Mouse (Mus musculus): ENCODE measurements around the gene Ckap4. TPM values are rescaled to one million over a fixed set of nuclear protein-coding genes. Genes with fewer than 3 reads are reported as not detected.
"Not testable (repeated sequence)": the region's sequence is repeated elsewhere in the genome, so short reads cannot be mapped to it uniquely, and the experiment has no call there.

Gene Ckap4
- total RNA-seq, 4 experiments from 2014 or later: 18.8 to 20.8 (median 19.8) TPM

- DNase-seq (ENCODE audit: low spot score in 2 of 2): no peak
These were observed 16.0 kb upstream of the Ckap4 start for GRCm38 (mm10) chr10:84549920-84550293.

DNA sequence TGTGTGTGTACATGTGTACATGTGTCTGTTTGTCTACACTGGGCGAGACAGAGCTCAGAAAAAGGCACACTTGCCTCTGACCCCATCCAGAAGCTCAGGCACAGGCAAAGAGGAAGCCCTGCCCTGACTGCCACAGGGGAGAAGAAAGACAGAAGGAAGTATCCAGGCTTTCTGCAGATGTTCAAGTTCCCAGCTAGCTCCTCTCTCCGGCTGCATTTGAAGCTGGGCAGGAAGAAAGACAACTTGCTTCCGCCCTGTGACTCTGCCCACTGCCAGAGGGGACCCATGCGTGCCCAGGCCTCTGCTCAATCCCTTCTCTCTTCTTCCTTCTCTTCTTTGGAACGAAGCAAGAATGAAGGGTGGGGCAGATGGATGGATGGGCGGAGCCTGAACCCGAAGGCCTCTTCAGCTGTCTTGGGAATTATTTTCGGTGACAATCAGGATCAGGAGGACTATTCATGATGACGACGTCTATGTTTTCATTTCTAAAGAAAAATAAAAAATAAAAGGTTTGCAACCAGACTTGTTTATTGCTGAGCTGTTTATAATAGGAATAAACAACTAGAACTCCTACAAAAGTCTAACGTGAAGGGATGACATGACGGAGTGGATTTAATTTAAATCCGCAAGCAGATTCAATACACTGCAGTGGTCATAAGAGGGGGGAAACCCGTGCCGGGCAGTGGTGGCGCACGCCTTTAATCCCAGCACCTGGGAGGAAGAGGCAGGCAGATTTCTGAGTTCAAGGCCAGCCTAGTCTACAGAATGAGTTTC lies 15.5 kb upstream of the Ckap4 start:
- DNase-seq (ENCODE audit: low spot score in 2 of 2): no peak

- no peak for DNase-seq (ENCODE audit: low spot score in 2 of 2)
These were observed 11.2 kb upstream of the Ckap4 start for GRCm38 (mm10) chr10:84544841-84545610.

- DNase-seq (ENCODE audit: low spot score in 2 of 2): no peak
These were observed 9.2 kb upstream of the Ckap4 start for GRCm38 (mm10) chr10:84542802-84543658.

GRCm38 (mm10) chr10:84539651-84540050 lies 5.8 kb upstream of the Ckap4 start:
- no peak for DNase-seq (ENCODE audit: low spot score in 2 of 2)

GRCm38 (mm10) chr10:84535859-84536258 lies 2.0 kb upstream of the Ckap4 start:
- DNase-seq (ENCODE audit: low spot score in 2 of 2): no peak

GRCm38 (mm10) chr10:84535458-84535857 lies 1.6 kb upstream of the Ckap4 start:
- DNase-seq (ENCODE audit: low spot score in 2 of 2): no peak

DNA sequence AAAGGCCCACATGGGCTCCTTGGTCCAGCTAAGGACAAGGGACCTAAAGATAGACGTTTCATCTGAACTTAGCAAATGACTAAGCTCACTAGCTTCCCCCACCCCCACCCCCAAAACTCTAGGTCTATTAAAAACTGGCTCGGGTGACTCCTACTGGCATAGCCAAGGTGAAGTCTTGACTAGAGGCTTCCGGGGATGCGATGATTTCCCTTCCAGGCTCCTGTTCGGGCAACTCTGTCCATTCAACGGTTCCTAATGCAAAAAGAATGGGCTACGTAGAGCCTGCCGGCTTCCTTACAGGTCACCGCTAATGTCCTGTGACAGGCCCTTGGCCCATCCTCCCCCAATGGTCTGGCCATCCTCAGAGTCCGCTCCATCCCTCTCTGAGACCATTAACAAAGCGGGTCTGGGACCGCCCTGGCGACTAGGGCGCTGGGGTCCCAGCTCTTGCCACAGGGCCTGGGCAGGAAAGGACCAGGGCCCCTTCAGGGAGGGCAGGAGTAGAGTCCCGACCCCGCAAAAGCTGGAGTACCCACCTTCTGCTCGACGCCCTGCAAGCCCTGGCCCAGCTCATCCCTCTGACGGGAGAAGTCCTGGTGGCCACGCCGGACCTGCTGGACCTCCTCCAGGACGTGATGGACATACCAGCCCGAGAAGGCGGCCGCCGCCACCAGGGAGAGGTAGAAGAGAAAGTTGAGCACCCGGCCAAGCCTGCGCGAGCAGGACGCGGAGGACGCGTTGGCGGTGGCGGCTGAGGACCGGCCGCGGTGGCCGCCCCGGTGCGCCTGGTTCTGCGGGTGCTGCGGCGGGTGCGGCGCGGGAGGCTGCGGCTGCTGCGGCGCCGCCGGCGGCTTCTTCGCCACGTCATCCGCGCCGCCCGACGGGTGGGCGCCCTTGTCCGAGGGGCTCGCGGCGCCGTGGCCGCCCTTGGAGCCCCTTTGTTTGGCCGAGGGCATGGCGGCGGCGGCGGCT lies 665 bp downstream of the Ckap4 start:
- no peak for DNase-seq (ENCODE audit: low spot score in 2 of 2)

DNA sequence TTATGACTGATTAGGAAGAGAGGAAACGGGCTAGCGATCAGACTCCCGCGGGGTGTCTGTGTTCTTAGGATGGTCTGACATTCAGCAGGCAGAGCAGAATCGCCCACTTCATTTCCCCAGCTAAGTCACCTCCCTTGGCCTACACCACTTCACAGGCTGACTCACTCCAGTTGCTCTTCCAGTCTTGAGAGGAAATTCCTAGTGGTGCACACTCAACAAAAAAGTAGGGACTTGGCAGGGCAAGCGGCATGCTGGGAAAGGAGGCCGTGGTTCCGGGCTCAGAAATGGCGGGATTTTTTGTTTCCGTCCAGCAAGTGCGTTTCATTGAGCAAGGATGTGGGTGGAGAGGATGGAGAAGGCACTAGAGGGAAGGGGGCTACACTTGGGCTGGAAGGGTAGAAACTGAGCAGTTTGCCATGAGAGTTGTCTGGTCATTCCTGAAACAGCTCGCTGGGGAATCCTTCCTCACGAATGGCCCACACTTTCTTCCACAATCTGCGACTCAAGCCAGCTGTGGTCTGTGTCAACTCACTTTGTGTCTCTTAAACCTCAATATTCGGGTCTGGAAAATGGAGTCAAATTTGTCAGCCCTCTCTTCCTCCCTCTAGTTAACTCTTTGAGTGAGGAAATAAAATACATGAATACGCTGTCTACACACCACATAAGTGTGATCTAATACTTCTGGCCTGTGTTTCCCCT lies 1.5 kb downstream of the Ckap4 start:
- DNase-seq (ENCODE audit: low spot score in 2 of 2): no peak

- no peak for DNase-seq (ENCODE audit: low spot score in 2 of 2)
These were observed 2.3 kb downstream of the Ckap4 start for GRCm38 (mm10) chr10:84531576-84531975.

DNA sequence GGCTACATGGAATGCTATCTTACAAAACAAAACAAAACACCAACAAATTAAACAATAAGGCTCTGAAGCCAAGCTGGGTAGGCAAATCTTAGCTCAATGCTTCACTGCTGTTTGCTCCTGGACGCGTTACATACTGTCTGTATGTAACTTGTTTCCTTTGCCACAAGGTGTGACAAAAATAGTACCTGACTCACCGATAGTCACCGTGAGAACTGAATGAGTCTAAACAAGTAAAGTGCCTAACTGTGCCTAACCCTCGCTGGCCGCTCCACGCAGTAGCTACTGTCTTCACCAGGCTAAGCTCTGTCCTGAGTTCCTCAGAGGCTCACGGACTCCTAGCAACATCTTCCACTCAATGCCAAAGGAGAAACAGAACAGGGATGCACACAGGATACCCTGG lies 3.5 kb downstream of the Ckap4 start:
- no peak for DNase-seq (ENCODE audit: low spot score in 2 of 2)

DNA sequence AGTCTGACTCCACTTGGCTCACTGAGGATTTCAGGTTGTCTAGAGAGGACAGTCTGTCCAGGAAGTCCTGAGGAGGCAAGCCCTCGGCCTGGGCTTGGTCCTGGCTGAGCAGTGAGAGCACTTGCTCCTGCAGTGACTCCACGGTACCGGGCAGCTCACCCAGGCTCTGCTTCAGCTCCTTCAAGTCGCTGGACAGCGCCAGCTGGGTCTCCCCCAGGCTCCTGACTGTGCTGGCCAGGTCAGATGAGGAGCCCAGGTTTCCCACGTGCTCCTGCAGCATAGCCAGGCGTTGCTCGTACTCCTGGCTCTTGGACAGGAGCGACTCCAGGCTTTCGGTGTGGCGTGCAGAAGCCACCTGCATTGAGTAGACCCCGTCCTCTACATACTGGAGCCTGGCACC lies 6.2 kb downstream of the Ckap4 start:
- no peak for DNase-seq (ENCODE audit: low spot score in 2 of 2)

- no peak for DNase-seq (ENCODE audit: low spot score in 2 of 2)
These were observed 6.8 kb downstream of the Ckap4 start for GRCm38 (mm10) chr10:84527070-84527469.

- no peak for DNase-seq (ENCODE audit: low spot score in 2 of 2)
These were observed 7.4 kb downstream of the Ckap4 start for GRCm38 (mm10) chr10:84526488-84526887.

DNA sequence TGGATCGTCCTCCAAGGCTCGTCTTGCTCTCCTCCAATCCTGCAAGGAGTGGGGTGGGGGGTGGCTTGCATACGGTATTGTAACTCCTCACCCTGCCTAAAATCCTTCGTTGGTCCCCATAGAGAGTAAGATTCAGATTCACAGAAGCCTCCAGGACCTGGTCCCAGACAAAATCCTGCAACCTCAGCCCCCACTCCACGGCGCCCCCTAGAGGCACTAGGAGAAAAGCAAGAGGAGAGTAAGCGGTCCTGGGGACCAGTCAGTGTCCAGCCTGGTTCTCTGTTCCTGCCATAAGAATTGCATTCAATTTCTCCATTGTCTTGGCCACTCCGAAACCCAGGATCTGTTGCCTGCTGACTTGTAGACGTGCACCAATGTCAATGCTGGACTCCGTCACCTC lies 10.2 kb downstream of the Ckap4 start:
- DNase-seq (ENCODE audit: low spot score in 2 of 2): no peak

GRCm38 (mm10) chr10:84516414-84516927 lies 17.4 kb downstream of the Ckap4 start:
- DNase-seq (ENCODE audit: low spot score in 2 of 2): no peak

DNA sequence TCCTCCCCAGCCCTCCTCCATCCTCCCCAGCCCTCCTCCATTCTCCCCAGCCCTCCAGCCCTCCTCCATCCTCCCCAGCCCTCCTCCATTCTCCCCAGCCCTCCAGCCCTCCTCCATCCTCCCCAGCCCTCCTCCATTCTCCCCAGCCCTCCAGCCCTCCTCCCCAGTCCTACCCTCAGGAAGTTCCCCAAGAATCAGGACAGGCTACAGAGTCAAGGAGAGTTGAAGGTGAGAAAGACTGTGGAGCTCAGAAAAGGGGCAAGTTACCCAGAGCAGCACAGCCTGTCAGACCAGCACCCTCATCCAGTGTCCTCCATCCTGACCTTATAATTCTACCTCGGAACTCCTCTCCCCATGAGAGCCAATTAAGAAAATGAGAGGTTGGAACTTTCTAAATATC lies 17.9 kb downstream of the Ckap4 start:
- not testable (repeated sequence) for DNase-seq (ENCODE audit: low spot score in 2 of 2)

DNA sequence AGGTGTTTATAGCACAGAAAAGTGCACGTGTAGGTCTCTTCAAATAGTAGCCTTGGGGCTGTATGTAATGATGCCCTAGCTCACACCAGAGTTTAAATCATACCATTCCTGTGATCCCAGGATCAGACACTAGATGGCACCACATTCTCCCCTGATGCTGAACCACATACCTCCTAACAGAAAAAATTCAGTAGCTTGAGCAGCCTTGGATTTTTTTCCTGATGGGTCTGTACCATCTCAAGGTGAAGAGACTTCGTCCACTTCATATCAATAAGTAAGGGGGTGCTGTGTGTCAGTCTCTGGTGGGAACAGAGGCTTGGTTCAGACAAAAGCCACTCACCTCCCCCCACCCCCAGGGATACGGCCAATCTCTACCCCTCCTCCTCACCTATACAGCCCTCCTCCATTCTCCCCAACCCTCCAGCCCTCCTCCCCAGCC lies 18.3 kb downstream of the Ckap4 start:
- DNase-seq (ENCODE audit: low spot score in 2 of 2): peak; percentile 45 to 77

- DNase-seq (ENCODE audit: low spot score in 2 of 2): peak in 1 of 2 experiments; percentile 64
These were observed 19.8 kb downstream of the Ckap4 start for GRCm38 (mm10) chr10:84514038-84514578.
